Mouse (Mus musculus) stomach, embryonic 14.5 days (tissue): Measurements from ENCODE around the gene Txnrd2. TPM values are rescaled to one million over a fixed set of nuclear protein-coding genes. Genes with fewer than 3 reads are reported as not detected.

Source experiments
- ATAC-seq: fragments of 200-750 bp; cut with Nextera tagmentation; 2 replicates; pipeline ENCODE4 v1.8.0; 2017; ENCODE audit warnings: low read depth, moderate TSS enrichment; ENCODE audit not compliant: insufficient number of reproducible peaks, insufficient read depth, low FRiP score
- H3K27ac ChIP-seq: fragments of 300-500 bp; sonication (generic); 2 replicates; pipeline ENCODE4 v1.5.1; 2014; ENCODE audit warnings: mild to moderate bottlenecking, low read length, moderate library complexity, mixed read lengths
- H3K27me3 ChIP-seq: fragments of 300-500 bp; sonication (generic); 2 replicates; pipeline ENCODE4 v1.6.1; 2014; ENCODE audit warnings: low read length, control low read depth, mixed read lengths; ENCODE audit not compliant: control insufficient read depth, insufficient read depth
- H3K36me3 ChIP-seq: fragments of 300-500 bp; sonication (generic); 2 replicates; pipeline ENCODE4 v1.6.1; 2014; ENCODE audit warnings: mild to moderate bottlenecking, control low read depth, low read length, moderate library complexity, mixed read lengths; ENCODE audit not compliant: control insufficient read depth, insufficient read depth
- H3K4me1 ChIP-seq: fragments of 300-500 bp; sonication (generic); 2 replicates; pipeline ENCODE4 v1.6.1; 2014; ENCODE audit warnings: low read length, control low read depth, mixed read lengths; ENCODE audit not compliant: control insufficient read depth, insufficient read depth
- H3K4me2 ChIP-seq: fragments of 300-500 bp; sonication (generic); replicated peaks from 2 replicates; pipeline ENCODE4 v1.6.1; 2014; ENCODE audit warnings: low read depth, low read length, control low read depth
- H3K4me3 ChIP-seq: fragments of 300-500 bp; sonication (generic); 2 replicates; pipeline ENCODE4 v1.5.1; 2014; ENCODE audit warnings: low read depth, low read length, control low read depth
- H3K9ac ChIP-seq: fragments of 300-500 bp; sonication (generic); replicated peaks from 2 replicates; pipeline ENCODE4 v1.6.1; 2014; ENCODE audit warnings: low read depth, mild to moderate bottlenecking, control low read depth, low read length, moderate library complexity, mixed read lengths
- H3K9me3 ChIP-seq: fragments of 300-500 bp; sonication (generic); 2 replicates; pipeline ENCODE4 v1.6.1; 2016; ENCODE audit warnings: low read depth, low read length, control low read depth; ENCODE audit not compliant: control insufficient read depth
- WGBS: fragments of 180-500 bp; shearing (Covaris S2); extraction: QIAGEN DNeasy Blood & Tissue Kit; methylation state at CpG from one replicate; pipeline ENCODE4 v1.1.7; 2014; 5-methylcytosine and 5-hydroxymethylcytosine counted together
- polyA plus RNA-seq: library from polyadenylated mRNA; unstranded; fragments of >200 nt; fragmentation: Nextera tagmentation; extraction: Ambion mirVana; gene quantifications from 2 replicates; pipeline ENCODE4 v1.2.1, GENCODE M21; 2014

The Txnrd2 gene
- polyA plus RNA-seq, 1 experiment from 2014 or later: 18.8 TPM

GRCm38 (mm10) chr16:18501531-18501930 lies 75.3 kb downstream of the Txnrd2 start:
- Histone ChIP-seq H3K9ac (no peak overlapping the region), H3K4me3 (no peak overlapping the region), H3K4me1 (peaks cover 15% of the 10 kb centered on the region), H3K9me3 (no peaks in the 10 kb centered on the region), H3K36me3 (peaks cover 13% of the 10 kb centered on the region; the same call in 1 of the 2 replicates), H3K27ac (no peak overlapping the region), H3K4me2 (no peak overlapping the region), H3K27me3 (no peaks in the 10 kb centered on the region)
- 95% methylated on average over 6 of the region's 6 CpGs for WGBS
- ATAC-seq: no peak

GRCm38 (mm10) chr16:18503566-18504342 lies 77.6 kb downstream of the Txnrd2 start:
- H3K4me3 ChIP-seq: no peak overlapping the region
- no peaks in the 10 kb centered on the region for H3K9me3 ChIP-seq
- H3K27ac ChIP-seq: no peak overlapping the region
- no peaks in the 10 kb centered on the region for H3K27me3 ChIP-seq
- peaks cover 11% of the 10 kb centered on the region for H3K4me1 ChIP-seq
- no peak overlapping the region for H3K4me2 ChIP-seq
- no peak overlapping the region for H3K9ac ChIP-seq
- H3K36me3 ChIP-seq: peaks cover 13% of the 10 kb centered on the region; the same call in 1 of the 2 replicates
- 82% methylated on average over 14 of the region's 14 CpGs for WGBS
- ATAC-seq: no peak

- no peaks in the 10 kb centered on the region for H3K27me3 ChIP-seq
- H3K4me3 ChIP-seq: no peak overlapping the region
- H3K9me3 ChIP-seq: no peaks in the 10 kb centered on the region
- WGBS: 94% methylated on average over 3 of the region's 3 CpGs
- H3K4me1 ChIP-seq: no peaks in the 10 kb centered on the region
- ATAC-seq: no peak
- H3K27ac ChIP-seq: no peak overlapping the region
- no peak overlapping the region for H3K4me2 ChIP-seq
- H3K9ac ChIP-seq: no peak overlapping the region
- peaks cover 5% of the 10 kb centered on the region; the same call in 1 of the 2 replicates for H3K36me3 ChIP-seq
Observed at GRCm38 (mm10) chr16:18506524-18507199, 80.5 kb downstream of the Txnrd2 start.

DNA sequence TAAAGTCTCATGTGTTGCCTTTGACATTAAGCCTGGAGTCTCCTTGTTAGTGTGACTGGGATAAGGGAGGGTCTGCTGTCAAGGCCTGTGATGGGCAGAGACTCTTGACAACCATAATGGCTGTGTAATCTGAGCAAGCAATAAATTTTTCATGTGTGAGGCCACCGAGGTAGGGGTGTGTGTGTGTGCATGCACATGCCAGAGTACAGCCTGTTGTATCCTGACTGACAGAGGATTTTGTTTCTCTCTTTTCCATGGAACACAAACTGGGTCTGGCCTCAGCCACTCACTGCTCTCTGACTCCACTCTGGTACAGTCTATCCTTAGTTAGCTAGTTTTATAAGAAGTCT lies 81.0 kb downstream of the Txnrd2 start:
- ATAC-seq: no peak
- Histone ChIP-seq H3K27ac (no peak overlapping the region), H3K9me3 (no peaks in the 10 kb centered on the region), H3K27me3 (no peaks in the 10 kb centered on the region), H3K4me1 (no peaks in the 10 kb centered on the region), H3K9ac (no peak overlapping the region), H3K4me3 (no peak overlapping the region), H3K4me2 (no peak overlapping the region), H3K36me3 (peaks cover 2% of the 10 kb centered on the region; the same call in 1 of the 2 replicates)
- 41% methylated on average over 1 of the region's 1 CpGs for WGBS

- no peak overlapping the region for H3K4me2 ChIP-seq
- no peak for ATAC-seq
- H3K4me1 ChIP-seq: no peaks in the 10 kb centered on the region
- H3K27ac ChIP-seq: no peak overlapping the region
- H3K9ac ChIP-seq: no peak overlapping the region
- 82% methylated on average over 5 of the region's 5 CpGs for whole genome bisulfite sequencing
- H3K36me3 ChIP-seq: no peaks in the 10 kb centered on the region
- H3K27me3 ChIP-seq: no peaks in the 10 kb centered on the region
- H3K9me3 ChIP-seq: no peaks in the 10 kb centered on the region
- H3K4me3 ChIP-seq: no peak overlapping the region
Observed at GRCm38 (mm10) chr16:18511741-18512140, 85.6 kb downstream of the Txnrd2 start.

- Histone ChIP-seq H3K9me3 (no peaks in the 10 kb centered on the region), H3K4me1 (no peaks in the 10 kb centered on the region), H3K27me3 (no peaks in the 10 kb centered on the region), H3K9ac (no peak overlapping the region), H3K4me3 (no peak overlapping the region), H3K27ac (no peak overlapping the region), H3K36me3 (no peaks in the 10 kb centered on the region), H3K4me2 (no peak overlapping the region)
- 32% methylated on average over 6 of the region's 6 CpGs for WGBS
- ATAC-seq: no peak
Observed at GRCm38 (mm10) chr16:18513508-18513907, 87.3 kb downstream of the Txnrd2 start.

DNA sequence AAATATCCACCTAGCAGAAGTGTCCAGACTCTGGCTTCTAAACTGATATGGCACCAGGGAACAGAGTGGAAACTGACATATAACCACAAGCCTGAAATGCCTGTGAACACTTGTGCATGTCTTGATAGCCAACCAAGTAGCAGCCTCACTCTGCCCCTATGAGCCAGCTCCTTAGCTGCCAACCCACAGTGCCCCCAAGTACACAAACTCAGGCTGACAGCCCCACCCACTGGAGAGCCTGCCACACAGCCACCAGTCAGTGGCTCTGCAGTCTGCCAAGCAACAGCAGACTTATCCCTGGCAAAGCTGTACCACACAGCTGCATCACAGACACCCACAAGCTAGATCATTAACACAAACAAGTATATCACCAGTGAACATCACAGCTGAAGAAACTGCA lies 91.9 kb downstream of the Txnrd2 start:
- no peak overlapping the region for H3K4me2 ChIP-seq
- no peak overlapping the region for H3K9ac ChIP-seq
- ATAC-seq: no peak

GRCm38 (mm10) chr16:18523563-18524245 lies 97.5 kb downstream of the Txnrd2 start:
- Histone ChIP-seq H3K9ac (no peak overlapping the region), H3K4me1 (no peaks in the 10 kb centered on the region), H3K4me3 (no peak overlapping the region), H3K36me3 (no peaks in the 10 kb centered on the region), H3K4me2 (no peak overlapping the region), H3K27me3 (no peaks in the 10 kb centered on the region), H3K9me3 (no peaks in the 10 kb centered on the region), H3K27ac (no peak overlapping the region)
- WGBS: 92% methylated on average over 8 of the region's 8 CpGs
- no peak for ATAC-seq

More for the DNA sequence above, 91.9 kb downstream of the Txnrd2 start:
- H3K4me3 ChIP-seq: no peak overlapping the region
- no peaks in the 10 kb centered on the region for H3K27me3 ChIP-seq
- H3K27ac ChIP-seq: no peak overlapping the region
- no peaks in the 10 kb centered on the region for H3K9me3 ChIP-seq
- H3K36me3 ChIP-seq: no peaks in the 10 kb centered on the region
- no peaks in the 10 kb centered on the region for H3K4me1 ChIP-seq
